Mouse (Mus musculus) R1 (cell line): ENCODE data around the gene Boll.

ENCODE experiments used
- DNase-seq: peaks from one replicate; pipeline ENCODE4 v3.0.0-alpha.2; 2018; ENCODE audit warnings: low read depth, low spot score

Gene Boll

DNA sequence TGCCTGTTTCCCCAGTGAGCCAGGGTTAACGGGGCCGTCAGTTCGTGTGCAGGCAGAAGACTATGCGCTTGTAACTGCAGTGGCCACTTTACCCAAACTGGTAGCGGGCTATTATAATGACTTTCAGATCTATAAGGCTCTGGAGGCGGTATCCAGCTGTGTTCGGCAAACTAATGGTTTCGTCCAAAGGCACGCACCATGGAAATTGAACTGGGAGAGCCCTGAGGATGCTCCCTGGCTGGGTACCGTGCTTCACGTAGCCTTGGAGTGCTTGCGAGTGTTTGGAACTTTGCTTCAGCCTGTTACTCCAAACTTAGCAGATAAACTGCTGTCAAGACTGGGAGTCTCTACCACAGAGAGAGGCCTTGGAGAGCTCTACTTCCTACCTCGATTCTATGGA is 124.8 kb downstream of the Boll start:
- no peak for DNase-seq

DNA sequence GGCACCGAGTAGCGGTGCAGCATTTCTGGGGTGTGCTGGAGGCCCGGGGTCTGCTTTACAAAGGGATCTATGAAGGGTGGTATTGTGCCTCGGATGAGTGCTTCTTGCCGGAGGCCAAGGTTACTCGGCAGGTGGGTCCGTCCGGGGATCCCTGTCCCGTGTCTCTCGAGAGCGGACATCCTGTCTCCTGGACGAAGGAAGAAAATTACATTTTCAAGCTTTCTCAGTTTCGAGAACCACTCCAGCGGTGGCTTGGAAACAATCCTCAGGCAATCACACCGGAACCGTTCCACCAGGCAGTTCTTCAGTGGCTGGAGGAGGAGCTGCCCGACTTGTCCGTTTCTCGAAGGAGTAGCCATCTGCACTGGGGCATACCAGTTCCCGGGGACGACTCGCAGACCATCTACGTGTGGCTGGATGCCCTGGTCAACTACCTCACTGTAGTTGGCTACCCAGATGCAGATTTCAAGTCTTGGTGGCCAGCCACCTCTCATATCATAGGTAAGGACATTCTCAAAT is 125.6 kb downstream of the Boll start:
- no peak for DNase-seq

DNA sequence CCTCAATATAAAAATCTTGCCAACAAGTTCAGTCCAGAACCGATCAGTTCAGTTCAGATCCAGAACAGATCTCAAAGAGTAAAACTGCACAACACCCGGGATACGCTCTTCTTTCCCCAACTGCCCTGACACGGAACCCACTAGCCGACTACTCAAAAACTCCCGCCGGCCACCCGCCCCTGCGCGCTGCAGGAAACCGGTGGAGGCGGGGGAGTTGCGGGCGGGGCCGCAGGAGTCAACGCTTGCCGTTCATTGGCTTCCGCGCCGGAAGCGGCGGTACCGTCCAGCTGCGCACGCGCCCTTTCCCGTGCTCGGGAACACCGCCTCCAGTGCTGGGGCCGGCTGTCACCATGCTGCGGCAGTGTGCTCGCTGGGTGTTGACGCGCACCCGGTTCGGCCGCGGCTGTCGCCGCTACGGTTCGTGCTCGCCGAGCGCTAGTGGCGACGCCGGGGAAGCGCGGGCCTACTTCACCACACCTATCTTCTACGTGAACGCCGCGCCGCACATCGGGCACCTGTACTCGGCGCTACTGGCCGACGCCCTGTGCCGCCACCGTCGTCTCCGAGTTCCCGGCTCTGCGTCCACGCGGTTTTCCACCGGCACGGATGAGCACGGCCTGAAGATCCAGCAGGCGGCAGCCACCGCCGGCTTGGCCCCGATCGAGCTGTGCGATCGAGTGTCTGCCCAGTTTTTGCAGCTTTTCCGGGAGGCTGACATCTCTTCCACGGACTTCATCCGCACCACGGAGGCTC is 126.2 kb downstream of the Boll start, which contains the start of gene Mars2:
Mars2 (plus strand) TSS at position 288 of the 753 bp plus-strand sequence.
- DNase-seq = peak; percentile 93

- no peak for DNase-seq
Measured at GRCm38 (mm10) chr1:55236487-55236886, 126.8 kb downstream of the Boll start.

- peak; percentile 32 for DNase-seq
Measured at GRCm38 (mm10) chr1:55234910-55235520, 128.3 kb downstream of the Boll start.

DNA sequence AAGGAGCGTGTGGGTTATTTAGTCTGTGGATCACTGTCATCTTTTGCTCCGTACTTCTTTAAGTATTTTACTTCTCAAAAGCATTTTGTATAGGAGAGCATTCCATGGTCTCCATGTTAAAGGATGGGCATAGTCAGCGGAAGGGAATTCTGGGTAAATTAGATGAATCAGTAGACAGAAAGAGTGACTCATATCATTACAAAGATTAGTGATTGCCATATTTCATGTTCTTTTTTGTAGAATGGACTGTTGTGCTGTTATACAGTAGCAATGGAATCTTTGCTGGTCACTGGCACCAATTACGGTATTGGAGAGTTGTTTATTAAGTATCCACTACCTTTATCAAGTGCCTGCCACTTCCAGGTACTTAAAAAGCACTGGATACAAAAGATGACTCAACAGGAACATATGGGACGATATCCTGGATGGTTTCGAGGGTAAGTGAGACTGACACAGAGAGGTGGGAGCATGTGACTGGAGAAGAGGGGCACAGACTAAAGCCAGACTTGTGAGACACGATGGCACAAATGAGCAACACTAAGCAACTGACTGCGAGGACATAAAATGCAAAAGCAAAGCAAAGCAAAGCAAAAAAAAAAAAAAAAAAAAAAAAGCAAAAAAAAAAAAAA is 134.9 kb downstream of the Boll start:
- no peak for DNase-seq

- no peak for DNase-seq
Measured at GRCm38 (mm10) chr1:55227376-55227775, 135.9 kb downstream of the Boll start.

DNA sequence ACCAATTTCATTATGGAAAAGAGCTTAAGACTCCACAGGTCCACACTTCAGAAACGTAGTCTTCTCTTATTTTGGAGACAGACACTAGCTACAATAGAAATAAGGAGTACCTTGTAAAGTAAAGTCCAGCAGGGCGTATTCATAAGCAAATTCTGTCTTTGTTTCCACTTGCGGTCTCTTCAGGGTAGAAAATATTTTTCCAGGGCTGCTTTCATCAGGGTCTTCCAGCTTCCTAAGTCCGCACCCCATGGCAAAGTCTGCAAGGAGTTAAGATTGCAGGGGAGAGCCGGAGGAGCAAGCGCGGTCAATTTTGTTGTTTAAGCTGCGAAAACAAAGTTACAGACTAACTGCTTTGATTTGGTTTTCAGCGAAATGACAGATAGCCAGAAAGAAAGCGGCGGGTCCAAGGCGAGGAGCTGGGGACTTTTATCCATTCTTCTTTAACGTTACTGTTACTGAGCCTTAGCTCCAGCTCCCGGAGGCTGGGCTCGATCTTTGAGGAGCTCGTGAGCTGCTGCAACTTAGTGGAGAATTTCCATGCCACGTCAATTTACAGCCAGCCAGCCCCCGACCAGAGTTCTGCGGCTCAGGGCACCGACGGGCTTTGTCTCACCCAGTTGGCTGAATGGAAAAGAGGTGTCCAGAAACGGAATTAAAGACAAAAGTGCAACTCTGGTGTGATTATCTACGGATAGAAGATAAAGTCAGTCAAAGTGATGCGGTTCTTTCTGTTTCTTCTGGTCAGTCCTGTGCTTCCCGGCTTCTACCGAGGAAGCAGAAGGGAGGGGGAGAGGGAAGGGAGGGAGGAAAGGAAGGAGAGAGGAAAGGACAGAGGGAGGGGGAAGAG is 137.0 kb downstream of the Boll start, which contains the start of gene Rftn2:
Rftn2 (minus strand) TSS at position 772 of the 847 bp plus-strand sequence.
- DNase-seq = no peak

DNA sequence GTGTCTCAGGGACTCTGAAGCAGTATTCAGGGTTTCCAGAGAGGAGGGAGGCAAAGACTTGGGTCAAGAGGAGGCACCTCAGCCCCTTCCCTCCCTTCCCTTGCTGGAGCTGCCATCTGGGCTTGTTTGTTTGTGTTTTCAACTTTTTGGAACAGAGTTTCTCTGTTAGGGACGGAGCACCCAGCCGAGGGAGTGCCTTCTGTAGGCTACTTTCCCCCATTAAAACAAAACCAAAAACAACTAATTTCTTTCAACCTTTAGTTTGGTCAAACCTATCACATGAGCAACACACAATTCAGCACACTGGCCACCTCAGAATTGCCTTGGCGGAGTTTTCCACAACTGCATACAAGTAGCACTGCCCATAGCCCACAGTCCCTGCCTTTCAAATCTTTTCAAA is 137.9 kb downstream of the Boll start:
- no peak for DNase-seq

GRCm38 (mm10) chr1:55224111-55224510 is 139.2 kb downstream of the Boll start:
- DNase-seq = no peak

DNA sequence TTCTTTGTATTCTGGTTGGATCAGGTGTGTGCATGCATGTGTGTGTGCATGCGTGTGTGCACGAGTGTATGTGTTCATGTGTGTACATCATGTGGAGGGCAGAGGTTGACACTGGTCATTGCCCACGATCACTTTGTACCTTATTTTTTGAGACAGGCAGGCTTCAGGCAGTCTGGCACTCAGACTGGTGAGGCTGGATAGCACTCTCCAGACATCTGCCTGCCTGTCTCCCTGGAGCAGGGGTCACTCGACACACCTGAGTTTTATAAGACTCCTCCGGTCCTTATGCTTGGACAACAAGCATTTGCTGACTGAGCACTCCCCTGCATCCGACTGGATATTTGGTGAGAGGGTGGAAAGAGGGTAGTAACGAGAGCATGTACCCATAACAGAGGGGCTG is 140.2 kb downstream of the Boll start:
- DNase-seq = no peak

DNA sequence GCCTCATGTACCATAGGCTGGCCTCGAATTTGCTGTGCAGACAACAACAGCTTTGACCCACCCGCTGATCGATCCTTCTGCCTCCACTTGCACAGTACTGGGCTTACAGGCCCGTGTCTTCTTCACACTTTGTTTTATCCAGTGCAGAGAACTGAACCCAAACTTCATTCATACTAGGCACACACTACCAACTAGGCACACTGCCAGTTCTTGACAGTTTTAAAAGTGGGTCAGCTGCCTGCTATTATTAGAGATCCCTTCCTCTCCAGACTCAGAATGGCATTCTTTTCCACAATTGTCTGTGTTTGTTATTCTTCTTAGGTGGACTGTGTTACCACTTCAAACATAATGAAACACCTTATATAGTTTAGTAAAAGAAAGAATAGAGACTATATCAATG is 141.9 kb downstream of the Boll start:
- DNase-seq = no peak

DNA sequence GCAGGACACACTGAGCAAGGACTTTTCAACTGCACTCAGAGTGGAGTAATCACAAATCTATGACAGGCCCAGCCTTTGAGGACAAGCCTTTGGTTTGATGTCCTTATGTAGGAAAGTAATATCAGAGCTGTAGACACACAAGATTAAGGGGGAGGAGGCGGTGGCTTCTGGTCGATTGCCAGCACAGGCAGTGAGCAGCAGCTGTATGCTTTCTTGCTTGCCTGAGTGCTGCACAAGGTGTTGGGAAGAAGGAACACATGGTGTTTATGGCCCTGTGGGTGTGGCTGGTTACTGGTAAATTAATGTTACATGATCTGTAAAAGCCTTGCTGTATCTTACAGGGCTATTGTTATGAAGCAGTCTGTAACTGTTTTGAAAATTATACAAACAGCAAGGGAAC is 146.1 kb downstream of the Boll start:
- DNase-seq = no peak

DNA sequence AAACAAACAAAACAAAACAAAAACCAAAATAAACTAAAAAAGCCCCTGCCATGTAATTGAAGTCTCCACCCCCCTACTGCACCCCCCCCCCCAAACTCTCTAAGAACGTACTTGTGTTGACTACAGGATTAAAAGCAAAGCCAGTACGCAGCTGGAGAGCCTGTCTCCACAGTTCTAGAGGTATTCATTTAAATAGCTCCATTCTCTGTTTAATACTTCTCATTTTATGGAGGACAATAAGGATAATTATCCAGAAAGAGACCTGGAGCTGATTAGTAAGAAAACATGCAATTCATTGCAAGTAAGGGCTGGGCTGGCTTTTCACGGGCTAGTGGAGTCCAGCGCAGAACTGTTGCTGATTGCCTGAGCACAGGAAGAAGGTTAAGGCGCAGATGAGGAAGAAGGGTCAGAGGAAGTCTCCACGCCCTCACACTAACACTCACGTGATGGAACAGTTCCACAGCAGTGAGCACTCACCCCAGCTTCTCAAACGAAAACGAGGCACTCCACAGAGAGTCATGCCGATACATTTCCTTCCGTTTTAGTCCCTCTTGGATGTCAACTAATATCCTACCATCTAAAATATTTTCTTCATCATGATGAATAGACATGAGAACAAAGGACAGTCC is 148.0 kb downstream of the Boll start:
- no peak for DNase-seq

DNA sequence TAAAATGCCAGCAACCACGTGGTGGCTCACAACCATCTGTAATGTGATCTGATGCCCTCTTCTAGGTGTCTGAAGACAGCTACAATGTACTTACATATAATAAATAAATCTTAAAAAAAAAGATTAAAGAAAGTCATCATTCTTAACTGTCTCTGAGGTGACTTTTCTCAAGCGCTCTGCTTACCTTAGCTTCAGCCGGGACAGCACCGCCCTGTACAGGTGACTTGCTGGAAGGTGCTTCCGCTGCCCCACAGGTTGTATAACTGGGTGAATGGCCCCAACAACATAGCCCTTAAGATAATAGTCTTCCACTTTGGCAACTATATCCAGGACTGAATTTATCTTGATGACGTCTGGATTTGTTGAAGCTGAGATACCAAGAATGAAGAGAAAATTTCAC is 149.3 kb downstream of the Boll start:
- DNase-seq = no peak

DNA sequence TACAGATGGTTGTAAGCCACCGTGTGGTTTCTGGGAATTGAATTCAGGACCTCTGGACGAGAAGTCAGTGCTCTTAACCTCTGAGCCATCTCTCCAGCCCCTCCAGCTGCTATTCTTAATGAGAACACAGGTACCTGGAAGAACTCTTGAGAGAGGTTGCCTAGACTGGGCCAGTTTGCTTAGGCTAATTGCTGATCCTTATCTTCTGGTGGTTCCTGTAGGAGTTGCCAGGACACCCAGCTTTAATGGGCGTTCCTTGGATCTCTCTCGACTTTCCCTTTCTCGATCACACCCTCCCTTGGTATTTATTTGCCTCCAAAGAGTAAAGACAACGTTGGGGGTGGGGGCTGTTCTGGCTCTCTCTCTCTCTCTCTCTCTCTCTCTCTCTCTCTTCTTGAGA is 149.8 kb downstream of the Boll start:
- peak; percentile 76 for DNase-seq

DNA sequence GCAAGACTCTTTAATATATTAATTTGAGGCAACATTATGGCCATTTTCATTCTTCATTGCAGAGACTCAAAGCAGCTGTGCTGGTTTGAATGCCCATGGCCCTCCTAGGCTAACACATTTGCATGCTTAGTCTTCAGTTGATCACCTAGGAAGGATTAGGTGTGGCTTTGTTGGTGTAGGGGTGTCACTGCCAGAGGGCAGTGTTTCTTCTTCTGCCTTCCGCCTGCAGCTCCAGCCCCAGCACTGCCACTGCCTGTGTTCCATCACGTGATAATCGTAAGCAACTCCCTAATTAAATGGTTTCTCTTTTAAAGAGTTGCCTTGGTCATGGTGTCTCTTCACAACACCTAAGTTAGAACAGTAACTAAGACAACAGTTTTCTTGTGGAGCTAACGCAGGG is 150.5 kb downstream of the Boll start:
- DNase-seq = no peak

DNA sequence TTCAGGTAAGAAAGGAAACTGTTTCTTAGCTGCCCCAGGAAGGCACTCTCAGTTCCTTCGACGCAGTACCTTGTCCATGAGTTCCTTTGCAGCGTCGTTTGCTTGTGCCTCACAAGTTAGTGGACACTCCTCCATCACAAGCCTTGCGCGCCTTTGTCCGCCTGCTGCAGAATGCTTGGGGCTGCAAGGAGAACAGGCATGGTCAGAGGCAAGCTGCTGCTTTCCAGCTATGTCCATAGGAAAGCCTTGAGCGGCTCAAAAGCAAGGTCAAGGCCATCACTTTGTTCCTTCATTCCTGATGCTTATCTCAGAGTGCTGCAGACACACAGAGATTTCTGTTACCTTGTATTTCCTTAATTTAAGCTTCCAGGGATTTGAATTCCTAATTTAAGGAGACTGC is 152.2 kb downstream of the Boll start:
- no peak for DNase-seq

DNA sequence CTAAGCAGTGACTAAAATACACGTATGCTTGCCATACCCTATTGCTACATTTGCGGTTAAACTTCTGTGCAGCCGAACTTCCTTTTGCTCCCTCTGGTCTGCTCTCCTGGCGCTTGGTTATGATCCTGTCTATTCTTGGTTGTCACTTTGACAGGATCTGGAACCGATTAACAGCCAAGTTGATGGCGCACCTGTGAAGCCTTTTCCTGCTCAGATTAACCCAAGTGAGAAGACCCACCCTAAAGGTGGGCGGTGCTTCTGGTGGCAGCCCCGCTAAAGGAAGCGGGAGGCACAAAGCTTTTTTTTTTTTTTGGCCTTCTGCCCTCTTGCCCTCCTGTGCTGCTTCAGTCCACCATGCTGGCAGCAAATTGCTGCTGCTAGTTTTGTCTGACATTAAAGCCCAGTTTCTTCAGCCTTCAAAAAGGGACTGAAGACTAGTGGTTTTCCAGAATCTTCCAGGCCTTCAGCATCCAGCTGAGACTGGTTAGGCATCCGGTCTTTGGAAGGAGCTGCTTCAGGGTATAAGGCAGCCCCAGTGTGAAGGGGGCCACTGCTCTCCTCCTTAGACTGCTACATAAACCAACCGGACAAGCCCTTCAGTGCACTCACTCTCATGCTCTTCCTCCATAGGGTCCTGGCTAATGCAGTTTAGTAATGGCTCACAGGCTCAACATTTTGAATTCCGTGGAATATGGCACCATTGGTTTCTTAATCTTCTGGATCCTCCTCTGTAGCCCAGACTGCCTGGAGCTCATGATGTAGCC is 152.9 kb downstream of the Boll start:
- DNase-seq = peak; percentile 44

DNA sequence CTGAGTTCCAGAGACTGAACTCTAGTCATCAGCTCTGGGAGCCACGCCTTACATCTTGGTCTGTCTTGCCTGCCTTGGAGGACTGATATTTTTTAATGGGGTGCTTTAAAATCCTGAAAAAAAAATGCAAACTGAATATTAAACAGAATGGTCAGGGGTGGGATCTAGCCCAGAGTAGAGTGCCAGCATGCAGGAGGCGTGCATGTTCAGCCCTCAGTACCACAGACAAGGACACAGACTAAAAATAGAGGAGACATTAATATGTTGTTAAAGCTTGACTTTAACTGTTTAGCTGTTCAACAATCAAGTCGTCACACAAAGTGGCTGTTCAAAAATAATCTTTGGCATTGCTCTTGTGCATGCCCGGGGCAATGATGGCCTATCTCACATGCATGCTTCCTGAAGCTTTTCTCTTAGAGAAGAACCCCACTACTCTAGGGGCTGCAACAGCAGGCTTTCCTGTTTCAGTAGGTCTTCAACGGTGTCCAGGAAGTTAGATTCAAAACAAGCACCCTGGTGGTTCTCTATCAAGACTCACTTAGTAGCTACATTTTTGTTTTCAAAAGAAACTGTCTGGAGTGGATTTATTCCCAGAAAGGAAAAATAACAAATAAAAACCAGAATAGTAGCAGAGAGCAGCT is 154.6 kb downstream of the Boll start:
- DNase-seq = no peak
